Mouse (Mus musculus) heart, adult 2 months (tissue): Measurements from ENCODE around the gene Plppr3. TPM values are rescaled to one million over a fixed set of nuclear protein-coding genes. Genes with fewer than 3 reads are reported as not detected.
A peak's percentile ranks its signal among the peaks of the same experiment; 100 is the strongest.

ENCODE experiments used
- DNase-seq, 2 experiments: peaks; one replicate each; pipeline ENCODE4 v3.0.0; 2021
- H3K27ac ChIP-seq: fragments of 200-600 bp; 2 replicates; pipeline ENCODE4 v1.8.1; 2022
- H3K27me3 ChIP-seq: fragments of 200-500 bp; 2 replicates; pipeline ENCODE4 v1.6.1; 2012; ENCODE audit warnings: mild to moderate bottlenecking, low read length, inconsistent platforms, mixed read lengths; ENCODE audit not compliant: control insufficient read depth, insufficient read depth
- H3K36me3 ChIP-seq: fragments of 200-500 bp; 2 replicates; pipeline ENCODE4 v1.6.1; 2012; ENCODE audit warnings: low read length, inconsistent platforms; ENCODE audit not compliant: control insufficient read depth, insufficient read depth
- H3K4me1 ChIP-seq: fragments of 200-500 bp; 2 replicates; pipeline ENCODE4 v1.6.1; 2011; ENCODE audit warnings: low read length; ENCODE audit not compliant: control insufficient read depth, insufficient read depth
- H3K4me3 ChIP-seq: fragments of 200-600 bp; 2 replicates; pipeline ENCODE4 v1.8.1; 2022
- H3K79me2 ChIP-seq: fragments of 200-500 bp; replicated peaks from 2 replicates; pipeline ENCODE4 v1.6.1; 2012; ENCODE audit warnings: mild to moderate bottlenecking, inconsistent platforms, low read length, moderate library complexity, mixed read lengths; ENCODE audit not compliant: control insufficient read depth, insufficient read depth
- H3K9ac ChIP-seq: fragments of 200-500 bp; 2 replicates; pipeline ENCODE4 v1.6.1; 2012; ENCODE audit warnings: low read depth, mild to moderate bottlenecking, control low read depth, inconsistent platforms, low read length, mixed read lengths
- CTCF ChIP-seq: fragments of 200-600 bp; IDR thresholded peaks from 2 replicates; pipeline ENCODE4 v1.8.1; 2022; ENCODE audit warnings: antibody characterized with exemption, mild to moderate bottlenecking, moderate library complexity
- EP300 ChIP-seq: fragments of 200-500 bp; IDR thresholded peaks from 2 replicates; pipeline ENCODE4 v1.6.1; 2011; ENCODE audit warnings: low read depth, low read length, control low read depth; ENCODE audit not compliant: insufficient read depth
- POLR2A ChIP-seq: fragments of 200-500 bp; IDR thresholded peaks from 2 replicates; pipeline ENCODE4 v1.6.1; 2011; ENCODE audit warnings: mild to moderate bottlenecking, low read depth, low read length, control low read depth; ENCODE audit not compliant: insufficient read depth
- WGBS: fragments of 180-500 bp; shearing (Covaris S2); methylation state at CpG from one replicate; pipeline ENCODE4 v1.1.7; 2018; 5-methylcytosine and 5-hydroxymethylcytosine counted together
- intact Hi-C: fragments of 180-260 bp; cut with DNase I; formaldehyde crosslinking; loops from one replicate; pipeline ENCODE4 v1.15.1; 2025
- polyA plus RNA-seq: library from polyadenylated mRNA; depleted of rRNA; stranded (reverse); fragments of >200 nt; gene quantifications from 2 replicates; pipeline ENCODE4 v1.2.3, GENCODE M21; 2012
- total RNA-seq, 2 experiments: library from RNA; stranded (reverse); gene quantifications; 2 replicates each; pipeline ENCODE4 v1.2.3; 2021

Plppr3 gene
- total and polyA plus RNA-seq, 3 experiments = 0.20 to 0.80 (median 0.31) TPM

GRCm38 (mm10) chr10:79918231-79919078 is 44.0 kb upstream of the Plppr3 start:
- peaks cover 10% of the 10 kb centered on the region for H3K4me1 ChIP-seq
- no peaks in the 10 kb centered on the region for H3K36me3 ChIP-seq
- no peak overlapping the region for H3K27ac ChIP-seq
- 15% methylated on average over 35 of the region's 35 CpGs for WGBS
- H3K27me3 ChIP-seq = peaks cover 17% of the 10 kb centered on the region
- peak overlapping the region; percentile 37 for H3K9ac ChIP-seq
- peak overlapping the region; percentile 16; the same call in 1 of the 2 replicates for H3K4me3 ChIP-seq
- DNase-seq = no peak
- 0 out of 2 replicates have a peak, but pooled peaks cover 4% of the 10 kb centered on the region for H3K79me2 ChIP-seq
- intact Hi-C loops = no loop called here
- no peak for TF ChIP-seq POLR2A
- TF ChIP-seq CTCF = no peak
- no peak for TF ChIP-seq EP300

GRCm38 (mm10) chr10:79917532-79918100 is 43.2 kb upstream of the Plppr3 start:
- H3K4me3 ChIP-seq = peak overlapping the region; percentile 84
- intact Hi-C loops = no loop called here
- H3K4me1 ChIP-seq = peaks cover 10% of the 10 kb centered on the region
- H3K27me3 ChIP-seq = peaks cover 17% of the 10 kb centered on the region
- no peak for DNase-seq
- no peaks in the 10 kb centered on the region for H3K36me3 ChIP-seq
- 0 out of 2 replicates have a peak, but pooled peaks cover 4% of the 10 kb centered on the region for H3K79me2 ChIP-seq
- 72% methylated on average over 5 of the region's 5 CpGs for WGBS
- H3K9ac ChIP-seq = no peak overlapping the region
- TF ChIP-seq CTCF (no peak), POLR2A (no peak), EP300 (no peak)
- no peak overlapping the region; the same call in 1 of the 2 replicates for H3K27ac ChIP-seq

DNA sequence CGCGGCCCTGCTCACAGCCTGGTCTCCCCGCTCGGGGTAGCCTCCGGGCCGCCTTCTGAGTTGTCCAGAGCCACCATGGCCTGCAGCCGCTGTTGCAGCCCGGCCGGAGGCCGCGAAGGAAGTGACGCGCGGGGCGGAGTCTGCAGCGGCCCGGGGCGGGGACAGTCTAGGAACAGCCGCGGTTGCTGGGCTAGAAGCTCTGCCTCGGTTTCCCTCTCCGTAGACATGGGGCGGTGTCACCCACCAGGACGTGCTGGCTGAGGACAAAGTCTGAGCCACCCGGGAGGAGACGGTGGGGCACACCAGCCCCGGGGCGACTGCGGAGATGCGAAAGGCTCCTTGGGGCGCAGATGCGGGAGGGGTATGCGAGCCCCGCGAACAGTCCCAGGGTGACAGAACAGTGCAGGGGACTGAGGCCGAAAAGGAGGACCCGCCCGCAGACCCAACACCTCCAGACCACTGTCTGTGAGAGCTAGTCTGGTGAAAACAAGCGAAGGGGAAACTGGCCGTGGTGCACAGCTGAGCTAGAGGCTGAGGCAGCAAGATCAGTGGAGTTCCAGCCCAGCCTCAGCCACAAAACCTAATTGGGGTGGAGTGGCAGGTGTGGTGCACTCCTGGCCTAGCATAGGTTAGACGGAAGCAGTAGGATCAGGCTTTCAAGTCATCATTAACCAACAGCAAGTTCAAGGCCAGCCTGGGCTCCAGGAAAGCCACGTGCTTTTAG is 42.5 kb upstream of the Plppr3 start, which contains the start of gene Kiss1r:
Gene Kiss1r (plus strand): TSS at position 164 of the 724 bp plus-strand sequence.
- H3K9ac ChIP-seq = peak within 1 kb of the TSS; percentile 86
- peaks cover 17% of the 10 kb centered on the region for H3K27me3 ChIP-seq
- no peaks in the 10 kb centered on the region for H3K36me3 ChIP-seq
- peak within 1 kb of the TSS; percentile 84 for H3K4me3 ChIP-seq
- H3K79me2 ChIP-seq = 0 out of 2 replicates have a peak, but pooled peaks cover 4% of the 10 kb centered on the region
- peak; percentile 92 to 96 for DNase-seq
- intact Hi-C loops = no loop called here
- peak within 1 kb of the TSS; percentile 91 for H3K27ac ChIP-seq
- TF ChIP-seq POLR2A (peak; percentile 82), EP300 (no peak)
- 2% methylated on average over 42 of the region's 42 CpGs for WGBS
- H3K4me1 ChIP-seq = peaks cover 10% of the 10 kb centered on the region

DNA sequence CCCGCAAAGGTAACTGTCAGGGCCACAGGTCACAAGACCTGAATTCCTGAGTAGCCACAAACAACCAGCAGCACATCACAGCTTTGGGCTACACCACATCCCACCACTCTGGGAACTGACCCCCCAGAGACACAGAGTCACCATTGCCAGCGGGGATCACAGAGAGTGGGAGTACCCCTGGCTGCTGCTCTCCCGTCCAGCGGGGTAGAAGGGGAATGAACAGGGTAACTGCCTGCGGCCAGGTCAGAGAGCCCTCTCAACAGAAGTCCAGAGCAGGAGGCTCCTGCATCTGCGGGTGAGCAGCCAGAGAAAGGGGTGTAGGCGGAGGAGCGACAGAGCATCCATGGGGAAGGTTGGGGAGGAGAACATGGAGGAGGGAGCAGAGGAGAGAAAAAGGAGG is 41.6 kb upstream of the Plppr3 start:
- intact Hi-C loops = no loop called here
- DNase-seq = no peak
- TF ChIP-seq EP300 (no peak), POLR2A (no peak), CTCF (no peak)
- H3K27me3 ChIP-seq = peaks cover 13% of the 10 kb centered on the region
- peak overlapping the region; percentile 86 for H3K9ac ChIP-seq
- H3K4me1 ChIP-seq = peaks cover 10% of the 10 kb centered on the region
- WGBS = 12% methylated on average over 8 of the region's 8 CpGs
- no peaks in the 10 kb centered on the region for H3K36me3 ChIP-seq
- peak overlapping the region; percentile 84 for H3K4me3 ChIP-seq
- H3K79me2 ChIP-seq = 0 out of 2 replicates have a peak, but pooled peaks cover 4% of the 10 kb centered on the region
- peak overlapping the region; percentile 91 for H3K27ac ChIP-seq

DNA sequence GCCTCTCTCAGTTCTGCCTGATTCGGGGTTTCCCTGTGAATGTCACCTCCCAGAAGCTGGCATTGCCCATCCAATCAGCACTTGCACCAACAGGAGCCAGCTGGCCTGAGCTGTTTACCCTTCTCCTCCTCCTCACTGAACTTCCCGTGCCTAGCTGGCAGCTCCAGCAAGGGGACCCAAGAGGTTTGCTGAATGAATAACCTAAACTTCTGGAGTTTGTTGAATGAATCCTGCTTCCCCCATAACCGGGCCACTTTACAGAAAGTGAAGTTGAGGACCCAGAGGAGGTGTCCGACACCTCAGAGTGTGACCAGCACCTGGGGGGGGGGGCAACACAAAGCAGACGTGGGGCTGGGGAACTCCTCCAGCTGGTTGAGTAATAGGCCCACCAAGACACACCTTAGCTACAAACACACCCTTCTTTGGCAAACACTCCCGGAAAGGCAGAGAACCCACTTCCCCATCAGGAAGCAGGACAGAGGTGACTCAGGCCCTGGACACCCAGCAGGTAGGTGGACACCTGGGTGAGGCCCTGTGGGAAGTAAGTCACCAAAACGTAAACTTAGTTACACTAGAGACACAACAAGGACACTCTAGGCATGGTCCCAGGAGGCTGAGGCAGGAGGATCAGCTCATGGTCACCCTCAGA is 40.6 kb upstream of the Plppr3 start:
- 45% methylated on average over 7 of the region's 7 CpGs for WGBS
- H3K79me2 ChIP-seq = 0 out of 2 replicates have a peak, but pooled peaks cover 4% of the 10 kb centered on the region
- H3K36me3 ChIP-seq = no peaks in the 10 kb centered on the region
- no peak for TF ChIP-seq EP300
- no peak for TF ChIP-seq POLR2A
- TF ChIP-seq CTCF = no peak
- no peak overlapping the region for H3K4me3 ChIP-seq
- intact Hi-C loops = no loop called here
- DNase-seq = no peak
- 0 out of 2 replicates have a peak, but pooled peaks cover 7% of the 10 kb centered on the region for H3K27me3 ChIP-seq
- no peak overlapping the region for H3K9ac ChIP-seq
- no peak overlapping the region for H3K27ac ChIP-seq
- H3K4me1 ChIP-seq = peaks cover 10% of the 10 kb centered on the region
